Mouse (Mus musculus) neutrophil, adult 5-6 weeks (primary cell): ENCODE measurements around the gene Syt16. TPM values are rescaled to one million over a fixed set of nuclear protein-coding genes. Genes with fewer than 3 reads are reported as not detected.

Experiments
- ATAC-seq: fragments of 151-379, 151-347 bp; 2 replicates; pipeline ENCODE4 v1.8.0; 2017; ENCODE audit warnings: mild to moderate bottlenecking, moderate TSS enrichment; ENCODE audit not compliant: insufficient number of reproducible peaks, poor library complexity, low FRiP score, severe bottlenecking; ENCODE audit errors: extremely low read depth
- total RNA-seq: library from RNA; stranded (forward); fragments of 200-1000 nt; gene quantifications from 2 replicates; pipeline ENCODE4 v1.2.3, GENCODE M21; 2017

Gene Syt16
- total RNA-seq, 1 experiment from 2014 or later, result not detected

DNA sequence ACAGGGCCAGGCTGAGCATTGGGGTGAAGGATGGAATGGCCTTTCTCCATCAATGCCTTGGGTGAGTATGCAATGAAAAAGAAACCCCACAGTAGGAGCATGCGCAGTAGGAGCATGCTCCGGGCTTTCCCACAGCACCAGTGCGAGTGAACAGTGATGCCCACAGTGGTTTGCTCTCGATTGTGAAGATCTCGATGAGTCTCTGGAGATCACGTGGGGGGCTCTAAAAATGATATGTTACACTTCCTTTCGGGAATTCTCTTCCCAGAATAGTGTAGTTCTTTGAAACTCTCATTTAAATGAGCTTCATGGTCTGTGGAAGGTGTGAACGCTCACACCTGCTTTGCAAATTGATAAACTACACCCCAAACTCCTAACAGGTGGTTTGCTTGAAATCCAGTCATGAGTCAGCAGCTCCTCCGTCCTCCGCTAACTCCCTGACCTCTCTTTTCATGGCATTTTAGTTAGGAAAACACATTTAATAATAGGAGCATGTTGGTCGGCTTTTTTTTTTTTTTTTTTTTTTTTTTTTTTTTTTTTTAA, 190.9 kb downstream of the Syt16 start:
- ATAC-seq, result no peak

- ATAC-seq, result no peak
These were observed 191.4 kb downstream of the Syt16 start for GRCm38 (mm10) chr12:74188815-74189214.

- ATAC-seq, result no peak
These were observed 192.4 kb downstream of the Syt16 start for GRCm38 (mm10) chr12:74189840-74190239.

- no peak for ATAC-seq
These were observed 192.8 kb downstream of the Syt16 start for GRCm38 (mm10) chr12:74190297-74190696.

GRCm38 (mm10) chr12:74192552-74192951, 195.1 kb downstream of the Syt16 start:
- ATAC-seq, result no peak

GRCm38 (mm10) chr12:74201410-74201809, 203.9 kb downstream of the Syt16 start:
- no peak for ATAC-seq

- no peak for ATAC-seq
These were observed 205.1 kb downstream of the Syt16 start for GRCm38 (mm10) chr12:74202431-74203042.

DNA sequence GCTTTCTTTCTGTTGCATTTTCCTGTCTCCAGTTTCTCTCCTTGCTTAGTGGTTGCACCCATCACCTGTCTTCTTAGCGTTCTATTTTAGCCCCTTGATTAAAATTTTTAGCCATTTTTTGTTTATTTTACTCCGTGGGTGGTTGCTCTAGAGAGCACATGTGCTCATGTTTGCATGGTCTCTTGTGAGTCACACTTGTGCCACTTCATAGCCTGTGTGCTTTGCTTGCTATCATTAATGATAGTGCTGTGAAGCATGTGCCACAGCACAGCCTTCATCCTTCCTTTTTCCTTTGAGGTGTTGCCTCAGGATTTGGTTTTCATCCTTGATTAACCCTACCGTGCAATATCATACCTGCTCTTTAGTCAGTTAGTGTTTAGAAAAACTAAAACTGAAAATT, 214.7 kb downstream of the Syt16 start:
- ATAC-seq, result no peak

DNA sequence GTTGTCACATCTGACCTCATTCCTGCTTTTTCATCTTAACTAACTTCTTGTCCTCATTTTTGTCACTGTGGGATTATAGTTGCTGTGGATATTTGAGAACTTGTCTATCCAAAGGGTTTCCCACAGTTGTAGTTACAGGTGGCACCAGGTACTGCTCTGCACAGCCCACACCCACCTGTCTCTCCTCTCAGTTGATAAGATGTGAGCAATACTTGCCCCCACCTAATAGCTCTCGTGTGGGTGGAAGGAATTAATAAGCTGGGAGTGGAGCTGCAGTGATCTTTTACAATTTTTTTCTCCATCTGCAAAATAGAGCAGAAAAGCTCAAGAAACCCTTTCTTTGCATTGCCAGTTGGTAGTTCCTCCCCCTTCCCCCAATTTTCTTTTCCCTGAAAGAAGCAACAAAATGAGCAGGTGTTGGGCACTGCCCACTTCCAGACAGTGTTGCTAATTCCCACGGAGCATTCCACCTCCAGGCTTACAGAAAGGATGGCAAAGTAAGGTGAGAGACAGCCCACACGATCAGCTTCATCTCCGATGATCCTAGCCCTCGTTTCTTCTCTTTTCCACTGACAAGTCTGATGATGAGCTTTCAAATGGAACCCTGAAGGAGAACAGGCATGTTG, 218.8 kb downstream of the Syt16 start:
- no peak for ATAC-seq

DNA sequence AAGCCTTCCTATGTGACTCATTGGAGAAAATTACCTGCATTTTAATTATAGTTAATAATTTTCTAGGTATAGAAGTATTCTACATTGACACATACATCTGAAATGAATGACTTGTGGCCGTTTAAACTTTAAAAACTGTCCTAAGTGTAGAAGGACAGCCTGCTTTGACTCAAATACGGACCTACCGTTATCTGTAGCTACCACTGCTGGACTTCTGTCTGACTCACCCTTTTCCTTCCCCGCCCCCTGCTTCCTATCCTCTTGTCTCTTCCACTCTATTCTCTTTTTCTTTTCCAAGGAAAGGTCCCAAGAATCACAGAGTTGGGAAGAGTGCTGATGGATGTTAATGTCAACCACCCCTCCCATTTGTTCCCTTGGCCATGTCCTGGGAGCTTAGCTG, 222.4 kb downstream of the Syt16 start:
- no peak for ATAC-seq

- ATAC-seq, result no peak
These were observed 223.2 kb downstream of the Syt16 start for GRCm38 (mm10) chr12:74220651-74221050.

GRCm38 (mm10) chr12:74230808-74231207, 233.3 kb downstream of the Syt16 start:
- no peak for ATAC-seq

DNA sequence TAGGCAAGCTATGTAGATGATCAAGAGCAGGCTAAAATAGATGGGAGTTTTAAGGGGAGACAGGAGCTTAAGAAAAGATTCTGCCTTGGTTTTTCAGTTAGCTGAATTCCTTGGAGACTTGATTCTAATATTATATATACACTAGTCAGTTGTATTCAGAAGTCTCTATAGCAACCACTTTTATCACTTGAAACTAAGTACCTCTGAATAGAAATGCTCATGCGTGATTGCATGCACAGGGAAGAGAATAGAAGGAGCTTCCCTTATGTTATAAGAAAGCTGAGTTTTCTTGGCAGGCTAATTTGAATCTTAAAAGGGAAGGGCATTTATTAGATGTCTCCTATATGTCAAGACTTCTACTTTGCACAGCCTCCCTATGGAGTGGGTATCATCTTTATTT, 235.4 kb downstream of the Syt16 start:
- ATAC-seq, result no peak

DNA sequence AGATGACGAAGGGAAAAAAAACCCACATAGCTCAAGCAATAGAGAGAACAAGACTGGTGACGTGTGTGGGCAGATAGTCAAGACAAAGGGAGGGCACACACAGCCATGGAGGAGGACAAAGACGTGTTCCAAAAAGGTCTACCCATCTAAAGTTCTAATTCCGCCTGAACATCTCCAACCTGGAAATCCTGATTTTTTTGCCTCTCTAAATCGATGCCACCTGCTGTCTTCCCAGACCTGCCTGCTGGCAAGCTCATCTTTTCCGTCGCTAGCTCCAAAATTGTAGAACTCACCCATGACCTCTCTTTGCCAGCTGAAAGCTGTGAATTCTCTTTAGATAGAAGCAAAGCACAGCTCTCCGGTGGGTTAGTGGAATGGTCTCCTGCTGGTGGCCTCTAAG, 238.7 kb downstream of the Syt16 start:
- ATAC-seq, result no peak

GRCm38 (mm10) chr12:74238056-74238455, 240.6 kb downstream of the Syt16 start:
- ATAC-seq, result no peak

DNA sequence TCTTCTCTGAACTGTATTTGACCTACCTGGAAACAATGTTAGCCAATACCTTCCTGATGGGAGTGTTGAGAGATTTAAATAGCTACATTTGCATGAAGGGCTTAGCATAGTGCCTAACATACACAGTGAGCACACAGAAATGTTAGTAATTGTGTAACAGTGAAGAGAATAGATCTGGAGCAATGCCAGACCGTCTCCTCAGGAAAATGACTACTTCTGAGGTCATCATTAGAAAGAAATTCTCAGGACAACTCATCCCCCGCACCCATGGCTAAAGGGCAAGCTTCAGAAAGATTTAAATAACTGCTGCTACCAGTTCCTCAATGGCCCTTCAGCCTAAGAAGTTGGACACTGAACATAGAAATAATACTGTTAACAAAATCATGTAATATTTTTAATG, 241.3 kb downstream of the Syt16 start:
- no peak for ATAC-seq

DNA sequence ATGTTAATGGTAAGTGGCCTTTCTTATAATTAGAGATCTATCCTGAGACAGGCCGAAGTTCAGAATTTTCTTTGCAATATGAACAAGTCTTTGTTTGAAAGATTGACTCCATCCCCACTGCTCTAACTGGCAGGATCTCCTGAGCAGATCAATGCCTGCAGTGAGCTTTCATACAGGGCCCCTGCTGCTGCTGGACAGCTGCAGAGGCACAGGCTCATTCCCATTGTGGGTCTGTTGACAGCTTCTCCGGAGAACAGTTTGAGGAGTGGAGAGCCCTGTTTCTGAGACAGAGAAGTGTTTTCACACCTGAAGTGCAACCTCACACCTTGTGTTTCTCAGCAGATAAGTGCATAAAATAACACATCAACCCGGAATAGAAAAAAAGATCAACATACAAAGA, 267.4 kb downstream of the Syt16 start:
- ATAC-seq, result no peak

GRCm38 (mm10) chr12:74267049-74267448, 269.6 kb downstream of the Syt16 start:
- no peak for ATAC-seq

- no peak for ATAC-seq
These were observed 271.3 kb downstream of the Syt16 start for GRCm38 (mm10) chr12:74268644-74269285.

DNA sequence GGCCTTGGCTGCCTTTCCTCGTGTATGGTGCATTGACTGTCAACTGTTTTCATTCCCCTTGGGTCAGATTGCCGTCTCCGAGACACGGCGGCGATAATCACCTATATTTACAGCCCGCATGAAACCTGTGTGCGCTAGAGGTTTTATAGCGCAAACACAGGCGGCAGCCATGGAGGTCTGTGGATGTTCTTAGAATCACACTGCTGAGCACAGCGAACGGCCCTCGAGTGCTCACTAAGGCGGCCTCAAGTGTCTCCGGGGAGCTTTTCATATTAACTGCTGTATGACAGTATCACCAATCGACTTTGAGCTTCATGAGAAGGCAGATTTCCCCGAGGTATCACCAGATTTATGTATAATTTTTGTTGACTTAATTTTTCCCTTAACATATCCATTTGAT, 275.1 kb downstream of the Syt16 start:
- no peak for ATAC-seq
